Mouse (Mus musculus): ENCODE results near the gene Ahcyl2.
A peak's percentile ranks its signal among the peaks of the same experiment; 100 is the strongest.

The Ahcyl2 gene

GRCm38 (mm10) chr6:29770672-29771321 lies 3.0 kb downstream of the Ahcyl2 start:
- peak in 1 of 2 experiments; percentile 11 for DNase-seq

- DNase-seq = no peak
Observed at GRCm38 (mm10) chr6:29772236-29772635, 4.4 kb downstream of the Ahcyl2 start.

DNA sequence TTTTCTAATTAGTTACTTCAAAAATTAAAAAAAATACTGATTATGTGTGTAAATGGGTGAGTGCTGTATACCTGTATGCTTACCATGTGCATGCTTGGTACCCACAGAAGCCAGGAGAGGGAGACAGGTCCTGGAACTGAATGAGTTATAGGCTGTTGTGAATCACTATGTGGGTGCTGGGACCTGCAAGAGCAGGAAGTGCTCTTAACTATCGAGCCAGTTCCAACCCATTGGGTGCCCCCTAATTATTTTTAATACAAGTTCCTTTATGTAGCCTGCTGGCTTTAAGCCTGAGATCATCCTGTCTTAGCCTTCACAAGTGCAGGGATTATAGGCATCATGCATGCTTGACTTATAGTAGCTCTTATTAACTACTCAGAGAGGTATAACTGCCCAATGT lies 6.3 kb downstream of the Ahcyl2 start:
- DNase-seq = no peak

DNA sequence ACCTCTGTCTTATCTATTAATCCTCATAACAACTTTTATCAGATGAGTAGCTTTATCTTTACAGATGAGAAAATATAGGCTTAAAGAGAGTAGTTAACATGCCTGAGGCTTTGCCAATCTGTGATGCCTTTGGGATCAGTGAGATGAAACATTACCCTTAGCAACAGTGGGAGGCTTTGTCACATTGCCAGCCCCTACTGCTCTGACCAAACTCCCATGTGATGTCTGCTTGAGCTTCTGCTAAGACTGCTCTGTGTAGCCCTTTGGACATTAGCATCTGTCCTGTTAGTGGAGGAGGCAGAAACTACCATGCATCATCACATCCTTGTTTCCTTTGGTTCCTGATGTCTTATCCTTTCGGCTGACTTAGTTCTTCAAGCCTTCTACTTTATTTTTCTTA lies 7.8 kb downstream of the Ahcyl2 start:
- peak; percentile 86 for DNase-seq

- DNase-seq = no peak
Observed at GRCm38 (mm10) chr6:29776542-29777237, 8.9 kb downstream of the Ahcyl2 start.

DNA sequence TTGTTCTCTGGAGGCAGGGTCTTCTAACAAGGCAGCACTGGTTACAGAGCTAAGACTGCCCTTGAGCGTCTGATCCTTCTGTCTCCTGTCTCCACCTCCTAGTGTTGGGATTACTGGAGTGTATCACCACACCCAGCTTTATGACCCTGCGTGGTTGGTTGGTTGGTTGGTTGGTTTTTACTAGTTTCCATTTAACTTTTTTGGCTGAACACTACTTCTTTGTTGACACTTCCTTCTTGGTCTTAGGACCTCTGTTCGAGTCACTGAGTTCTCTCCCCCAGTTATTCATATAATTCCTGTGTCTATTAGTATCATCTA lies 9.4 kb downstream of the Ahcyl2 start:
- DNase-seq = peak; percentile 25 to 42

DNA sequence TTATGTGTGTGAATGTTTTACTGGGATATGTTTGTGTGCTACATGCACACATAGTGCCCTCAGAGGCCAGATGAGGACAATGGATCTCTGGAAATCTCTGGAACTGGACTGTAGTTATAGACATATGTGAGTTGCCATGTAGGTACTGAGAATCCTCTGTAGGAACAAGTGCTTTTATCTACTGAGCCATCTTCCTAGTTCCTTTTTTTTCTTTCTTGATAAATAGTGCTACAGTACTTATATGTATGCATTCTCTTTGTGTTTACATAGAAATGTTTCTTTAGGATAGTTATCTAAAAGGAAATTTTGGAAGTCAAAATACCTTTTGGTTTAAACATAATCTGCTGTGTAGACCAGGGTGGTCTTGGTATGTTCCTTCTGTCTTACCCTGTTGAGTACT lies 12.3 kb downstream of the Ahcyl2 start:
- DNase-seq = no peak

DNA sequence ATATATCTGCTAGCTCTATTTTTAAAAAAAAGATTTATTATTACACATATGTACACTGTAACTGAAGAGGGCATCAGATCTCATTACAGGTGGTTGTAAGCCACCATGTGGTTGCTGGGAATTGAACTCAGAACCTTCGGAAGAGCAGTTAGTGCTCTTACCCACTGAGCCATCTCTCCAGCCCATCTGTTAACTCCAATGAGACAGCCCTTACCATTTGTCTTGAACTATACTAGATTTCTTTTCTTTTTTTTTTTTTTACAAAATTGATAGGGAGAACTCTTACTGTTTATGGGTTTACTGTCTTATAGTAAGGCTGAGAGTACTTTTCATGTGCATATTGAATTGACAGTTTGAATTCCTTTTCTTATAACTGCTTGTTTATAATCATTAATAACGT lies 12.8 kb downstream of the Ahcyl2 start:
- DNase-seq = no peak

DNA sequence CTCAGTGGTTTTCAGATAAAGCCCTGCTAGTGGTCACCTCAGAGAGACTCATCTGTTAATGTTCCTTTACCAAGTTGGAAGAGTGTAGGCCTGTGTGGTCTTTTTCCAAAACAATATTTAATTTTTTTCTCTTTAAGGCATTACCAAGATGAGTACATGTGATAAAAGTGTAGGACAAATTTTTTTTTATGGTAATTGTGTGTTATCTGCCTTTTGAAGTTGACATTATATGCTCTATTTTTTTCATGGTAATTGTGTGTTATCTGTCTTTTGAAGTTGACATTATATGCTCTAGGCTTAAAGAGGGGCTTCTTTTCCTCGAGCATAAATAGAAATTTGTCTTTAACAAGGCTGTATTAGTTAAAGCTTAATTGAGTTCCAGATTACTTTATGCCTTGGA lies 14.4 kb downstream of the Ahcyl2 start:
- no peak for DNase-seq

GRCm38 (mm10) chr6:29783960-29784359 lies 16.1 kb downstream of the Ahcyl2 start:
- peak; percentile 24 to 28 for DNase-seq

- DNase-seq = no peak
Observed at GRCm38 (mm10) chr6:29784413-29785021, 16.7 kb downstream of the Ahcyl2 start.

- no peak for DNase-seq
Observed at GRCm38 (mm10) chr6:29785759-29786158, 17.9 kb downstream of the Ahcyl2 start.

- no peak for DNase-seq
Observed at GRCm38 (mm10) chr6:29788779-29789350, 21.1 kb downstream of the Ahcyl2 start.

GRCm38 (mm10) chr6:29790014-29790698 lies 22.3 kb downstream of the Ahcyl2 start:
- DNase-seq = no peak

DNA sequence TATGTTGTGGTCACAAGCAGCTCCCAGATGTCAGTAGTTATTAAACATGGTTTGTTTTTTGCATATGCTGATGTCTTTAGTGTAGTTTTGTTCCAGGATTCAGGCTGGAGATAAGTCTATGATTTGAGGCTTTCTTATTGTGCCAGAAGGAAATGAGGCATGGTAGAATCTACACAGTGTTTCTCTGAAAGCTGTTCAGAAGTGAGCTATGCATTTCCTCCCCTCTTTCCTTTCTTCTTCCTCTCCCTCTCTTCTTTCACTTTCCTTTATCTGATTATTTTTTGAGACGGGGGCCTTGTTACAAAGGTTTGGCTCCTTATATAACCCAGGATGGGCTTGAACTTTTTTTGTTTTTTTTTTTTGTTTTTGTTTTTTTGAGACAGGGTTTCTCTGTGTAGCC lies 25.7 kb downstream of the Ahcyl2 start:
- no peak for DNase-seq

GRCm38 (mm10) chr6:29794582-29794981 lies 26.8 kb downstream of the Ahcyl2 start:
- no peak for DNase-seq

GRCm38 (mm10) chr6:29802979-29803378 lies 35.2 kb downstream of the Ahcyl2 start:
- no peak for DNase-seq

GRCm38 (mm10) chr6:29804006-29804405 lies 36.2 kb downstream of the Ahcyl2 start:
- DNase-seq = no peak

- no peak for DNase-seq
Observed at GRCm38 (mm10) chr6:29805381-29805780, 37.6 kb downstream of the Ahcyl2 start.

GRCm38 (mm10) chr6:29812076-29812475 lies 44.3 kb downstream of the Ahcyl2 start:
- no peak for DNase-seq

DNA sequence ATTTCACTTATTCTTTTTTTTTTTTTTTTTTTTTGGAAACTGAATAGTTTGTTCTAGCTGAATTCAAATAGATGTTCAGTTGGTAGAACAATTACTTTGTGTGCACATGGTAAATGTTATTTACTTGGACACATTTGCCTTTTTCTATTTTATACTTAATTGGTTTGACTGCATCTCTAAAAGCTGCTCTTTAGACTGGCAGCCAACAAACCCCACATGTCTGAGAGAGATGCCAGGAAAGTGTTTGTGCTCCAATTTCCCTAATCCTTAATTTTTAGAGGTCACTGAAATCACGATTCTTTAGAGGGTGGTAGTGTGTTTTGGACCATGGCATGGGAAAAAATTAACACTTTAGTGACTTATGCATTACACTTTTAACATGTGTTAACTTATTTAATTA lies 44.8 kb downstream of the Ahcyl2 start:
- no peak for DNase-seq

GRCm38 (mm10) chr6:29814616-29815015 lies 46.8 kb downstream of the Ahcyl2 start:
- peak in 1 of 2 experiments; percentile 51 for DNase-seq

GRCm38 (mm10) chr6:29815060-29815459 lies 47.2 kb downstream of the Ahcyl2 start:
- DNase-seq = no peak

Measured in kidney, postnatal 36 days (tissue).